Comparison of ENCODE assay signal across 19 mouse cellular contexts in the genomic region with DNA sequence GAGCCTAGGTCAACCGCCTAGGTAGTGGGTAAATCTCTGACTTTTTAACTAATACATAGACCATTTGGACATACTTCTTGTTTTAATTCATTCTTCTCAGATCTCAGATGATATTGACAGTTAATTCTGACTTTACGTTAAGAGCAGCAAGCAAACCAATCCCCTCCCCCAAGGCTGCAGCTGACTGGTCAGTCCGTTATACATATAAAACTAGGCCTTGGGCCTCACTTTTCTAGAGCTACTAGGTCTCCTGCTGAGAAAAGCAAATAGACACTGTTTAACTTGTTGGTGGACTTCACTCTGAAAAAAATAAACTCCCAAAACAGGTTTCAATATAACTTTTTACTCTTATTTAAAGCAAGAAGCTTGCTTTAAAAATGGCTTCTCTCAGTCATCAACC.
"Had no signal": no experiment of that assay in that cellular context is flagged by ENCODE, and none has a peak within 500 bp of the region (broad histone marks: within the 10 kb centered on the region; RNA-seq: fewer than 3 reads in every experiment).

No protein-coding gene starts in this region.

- H3K9me3 ChIP-seq: midbrain, embryonic 10.5 days; midbrain, embryonic 12.5 days; neural tube, embryonic 13.5 days; neural tube, embryonic 15.5 days had no signal

- H3K36me3 ChIP-seq: midbrain, embryonic 10.5 days; midbrain, embryonic 12.5 days; neural tube, embryonic 13.5 days; neural tube, embryonic 15.5 days had no signal

- H3K4me3 ChIP-seq: midbrain, embryonic 10.5 days; midbrain, embryonic 12.5 days; myocyte; neural tube, embryonic 13.5 days; neural tube, embryonic 15.5 days had no signal

- DNase-seq: lung, adult 18-20 months; lung, embryonic 14.5 days; lung, postnatal 10 days; lung, postnatal 4 days; midbrain, embryonic 14.5 days; retina, postnatal 1 day; right cerebral cortex, adult 18-20 months; right cerebral cortex, postnatal 25 days; right cerebral cortex, postnatal 4 days; spleen, adult 18-20 months; thymus, adult 18-20 months; thymus, postnatal 14 days; thymus, postnatal 36 days had no signal

- ATAC-seq: midbrain, embryonic 16.5 days had no signal

- H3K4me2 ChIP-seq: lung, embryonic 14.5 days; midbrain, embryonic 12.5 days; neural tube, embryonic 13.5 days; neural tube, embryonic 15.5 days had no signal

- H3K27me3 ChIP-seq: midbrain, embryonic 12.5 days; neural tube, embryonic 13.5 days; neural tube, embryonic 15.5 days had no signal

- H3K9ac ChIP-seq: lung, embryonic 14.5 days; midbrain, embryonic 12.5 days; neural tube, embryonic 13.5 days; neural tube, embryonic 15.5 days had no signal

- H3K27ac ChIP-seq: midbrain, embryonic 10.5 days; midbrain, embryonic 12.5 days; neural tube, embryonic 13.5 days; neural tube, embryonic 15.5 days had no signal

- H3K4me1 ChIP-seq: midbrain, embryonic 12.5 days; neural tube, embryonic 13.5 days; neural tube, embryonic 15.5 days had no signal
